Comparison of ENCODE assay signal across 7 mouse cellular contexts in the genomic region with DNA sequence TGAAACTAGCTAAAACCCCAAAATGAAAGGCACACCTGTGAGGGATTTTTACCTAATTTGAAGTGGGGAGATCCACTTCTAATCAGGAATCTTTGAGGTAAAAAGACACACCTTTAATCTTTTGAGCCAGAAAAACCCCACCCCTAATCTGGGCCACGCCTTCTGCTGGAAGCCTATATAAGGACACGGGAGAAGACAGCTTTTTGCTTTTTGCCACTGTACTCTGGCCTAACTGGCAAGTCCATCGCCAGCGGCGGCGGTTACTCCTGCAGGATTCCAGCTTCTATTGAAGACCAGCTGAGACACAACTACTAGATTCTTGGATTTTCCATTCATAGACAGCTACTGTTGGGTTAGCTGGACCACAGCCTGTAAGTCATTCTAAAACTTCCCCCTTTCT. TPM values are rescaled to one million over a fixed set of nuclear protein-coding genes. Genes with fewer than 3 reads are reported as not detected.
DNase-seq lines count a peak whose midpoint lies in the region; ATAC-seq and TF ChIP-seq lines count a peak whose summit lies in the region.

A gene (plus strand): TSS at position 213 of the 400 bp plus-strand sequence.

- no peak for DNase-seq in thymus, adult 2 months
- DNase-seq in thymus, postnatal 4 days: no peak
- no peak for DNase-seq in forebrain, embryonic 14.5 days (ENCODE audit: low spot score)
- no peak for DNase-seq in liver, embryonic 11.5 days (ENCODE audit: low spot score)
- DNase-seq in frontal cortex, postnatal 14 days (ENCODE audit: low spot score in 2 of 2): no peak
- DNase-seq in frontal cortex, postnatal 10 days (ENCODE audit: low spot score in 2 of 2): no peak

- H3K4me3 ChIP-seq in thymus, adult 2 months (ENCODE audit: control insufficient read depth, insufficient read depth, low read length): peak within 1 kb of the TSS; percentile 83
- peak within 1 kb of the TSS; percentile 77 for H3K4me3 ChIP-seq in forebrain, embryonic 14.5 days (ENCODE audit: low read depth, low read length)
- H3K4me3 ChIP-seq in intestine, postnatal 0 days (ENCODE audit: low read depth, low read length): peak within 1 kb of the TSS; percentile 95
- H3K4me3 ChIP-seq in liver, embryonic 11.5 days (ENCODE audit: low read depth, low read length): peak within 1 kb of the TSS; percentile 79

- H3K36me3 ChIP-seq in thymus, adult 2 months (ENCODE audit: control insufficient read depth, insufficient read depth, low read length): no peaks in the 10 kb centered on the region
- H3K36me3 ChIP-seq in forebrain, embryonic 14.5 days (ENCODE audit: control insufficient read depth, insufficient read depth, low read length): no peaks in the 10 kb centered on the region
- no peaks in the 10 kb centered on the region for H3K36me3 ChIP-seq in intestine, postnatal 0 days (ENCODE audit: control insufficient read depth, insufficient read depth)
- H3K36me3 ChIP-seq in liver, embryonic 11.5 days (ENCODE audit: control insufficient read depth, insufficient read depth, low read length): no peaks in the 10 kb centered on the region

- ATAC-seq in forebrain, embryonic 14.5 days: no peak
- ATAC-seq in intestine, postnatal 0 days: no peak
- ATAC-seq in liver, embryonic 11.5 days (replicated peaks; ENCODE audit: low FRiP score): no peak

- peak within 1 kb of the TSS; percentile 97 for H3K9ac ChIP-seq in forebrain, embryonic 14.5 days (ENCODE audit: low read length)
- peak within 1 kb of the TSS; percentile 100 for H3K9ac ChIP-seq in intestine, postnatal 0 days (ENCODE audit: low read depth, low read length)
- H3K9ac ChIP-seq in liver, embryonic 11.5 days (ENCODE audit: low read depth, low read length): peak within 1 kb of the TSS; percentile 93

- H3K27me3 ChIP-seq in thymus, adult 2 months (ENCODE audit: control insufficient read depth, insufficient read depth, low read length): no peaks in the 10 kb centered on the region
- no peaks in the 10 kb centered on the region for H3K27me3 ChIP-seq in forebrain, embryonic 14.5 days (replicated peaks; ENCODE audit: control insufficient read depth, insufficient read depth, low read length)
- no peaks in the 10 kb centered on the region for H3K27me3 ChIP-seq in intestine, postnatal 0 days (replicated peaks; ENCODE audit: control insufficient read depth, insufficient read depth, low read length)
- H3K27me3 ChIP-seq in liver, embryonic 11.5 days (replicated peaks; ENCODE audit: control insufficient read depth, insufficient read depth, low read length): no peaks in the 10 kb centered on the region

- TF ChIP-seq POLR2A in thymus, adult 2 months (IDR thresholded peaks at IDR 0.05; ENCODE audit: control insufficient read depth, extremely low read depth, insufficient read depth, low read length, poor library complexity): no peak

- TF ChIP-seq CTCF in thymus, adult 2 months (IDR thresholded peaks at IDR 0.05; ENCODE audit: borderline replicate concordance, control insufficient read depth, extremely low read depth, insufficient read depth, low read length, poor library complexity): no peak
- TF ChIP-seq CTCF in intestine, postnatal 0 days (IDR thresholded peaks at IDR 0.05; ENCODE audit: low read depth): no peak

- WGBS in thymus, adult 2 months: 92% methylated on average over 6 of the region's 6 CpGs
- WGBS in forebrain, embryonic 14.5 days: 89% methylated on average over 6 of the region's 6 CpGs
- 87% methylated on average over 6 of the region's 6 CpGs for WGBS in intestine, postnatal 0 days
- 78% methylated on average over 6 of the region's 6 CpGs for WGBS in liver, embryonic 11.5 days

- H3K4me1 ChIP-seq in thymus, adult 2 months (replicated peaks; ENCODE audit: control insufficient read depth, insufficient read depth, low read length): peaks cover 6% of the 10 kb centered on the region
- H3K4me1 ChIP-seq in forebrain, embryonic 14.5 days (ENCODE audit: control insufficient read depth, insufficient read depth, low read length): peaks cover 6% of the 10 kb centered on the region
- peaks cover 12% of the 10 kb centered on the region; the same call in 1 of the 2 replicates for H3K4me1 ChIP-seq in intestine, postnatal 0 days (replicated peaks; ENCODE audit: control insufficient read depth, insufficient read depth, low read length)
- peaks cover 7% of the 10 kb centered on the region for H3K4me1 ChIP-seq in liver, embryonic 11.5 days (replicated peaks; ENCODE audit: control insufficient read depth, insufficient read depth, low read length)

- H3K9me3 ChIP-seq in forebrain, embryonic 14.5 days (replicated peaks; ENCODE audit: control insufficient read depth, low read length): no peaks in the 10 kb centered on the region
- H3K9me3 ChIP-seq in intestine, postnatal 0 days (ENCODE audit: control insufficient read depth): no peaks in the 10 kb centered on the region
- no peaks in the 10 kb centered on the region for H3K9me3 ChIP-seq in liver, embryonic 11.5 days (ENCODE audit: control insufficient read depth, low read length)

- H3K4me2 ChIP-seq in forebrain, embryonic 14.5 days (ENCODE audit: low read length): peak within 1 kb of the TSS; percentile 77
- peak within 1 kb of the TSS; percentile 91 for H3K4me2 ChIP-seq in intestine, postnatal 0 days (replicated peaks; ENCODE audit: low read depth)
- peak within 1 kb of the TSS; percentile 88 for H3K4me2 ChIP-seq in liver, embryonic 11.5 days

- no peak within 1 kb of the TSS for H3K27ac ChIP-seq in thymus, adult 2 months (ENCODE audit: control insufficient read depth, insufficient read depth, low read length)
- peak within 1 kb of the TSS; percentile 96 for H3K27ac ChIP-seq in forebrain, embryonic 14.5 days (ENCODE audit: low read depth, low read length)
- H3K27ac ChIP-seq in intestine, postnatal 0 days (ENCODE audit: low read depth, low read length): 0 out of 2 replicates have a peak within 1 kb of the TSS, but pooled peaks have one; percentile 100
- peak within 1 kb of the TSS; percentile 94; the same call in 1 of the 2 replicates for H3K27ac ChIP-seq in liver, embryonic 11.5 days (ENCODE audit: low read depth, low read length)

RNA-seq across cellular contexts. Expression of the gene that starts here (rescaled TPM):
- 19.9 and 23.0 TPM in 2 replicates for polyA plus RNA-seq in thymus, adult 2 months (2012; rRNA removed)
- 35.5 and 38.9 TPM in 2 replicates for polyA plus RNA-seq in forebrain, embryonic 14.5 days (2014; fragmentation: Nextera tagmentation; extraction: Ambion mirVana)
- polyA plus RNA-seq in intestine, postnatal 0 days (2015; fragmentation: Nextera tagmentation; extraction: Ambion mirVana): 19.6 and 20.9 TPM in 2 replicates
- 30.9 and 32.1 TPM in 2 replicates for polyA plus RNA-seq in liver, embryonic 11.5 days (2014; fragmentation: Nextera tagmentation; extraction: Ambion mirVana)
